Comparison of ENCODE assay signal across 7 mouse cellular contexts in the genomic region with DNA sequence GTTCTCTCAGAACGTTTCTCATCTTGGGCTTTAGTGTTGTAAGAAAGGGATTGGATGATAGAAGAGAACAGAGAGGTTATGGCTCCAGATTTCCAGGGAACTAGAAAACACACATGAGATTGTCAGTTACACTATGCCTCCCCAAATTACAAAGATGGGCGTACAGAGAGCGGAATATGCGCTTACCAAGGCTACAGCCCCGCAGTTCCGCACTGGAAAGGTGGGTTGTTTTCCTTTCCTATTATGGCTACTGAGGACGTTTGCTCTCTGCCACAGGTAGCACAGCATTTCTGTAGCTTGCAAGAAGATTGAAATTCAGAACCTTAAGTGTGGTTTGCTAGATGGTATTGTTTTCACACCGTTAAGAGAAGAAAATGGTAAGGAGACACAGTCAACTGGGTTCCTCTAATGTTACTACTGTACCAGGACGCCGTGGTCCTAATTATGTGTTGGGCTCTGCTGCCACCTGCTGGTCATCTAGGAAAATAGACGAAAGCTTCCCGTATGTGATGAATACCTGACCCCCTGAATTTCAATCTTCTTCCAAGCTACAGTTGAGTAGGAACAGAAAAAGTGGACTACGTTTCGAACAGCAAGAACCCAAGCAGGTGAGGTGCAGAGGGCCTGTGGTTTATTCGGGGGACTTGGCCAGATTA. TPM values are rescaled to one million over a fixed set of nuclear protein-coding genes. Genes with fewer than 3 reads are reported as not detected.
A peak's percentile ranks its signal among the peaks of the same experiment; 100 is the strongest.
DNase-seq lines count a peak whose midpoint lies in the region; ATAC-seq and TF ChIP-seq lines count a peak whose summit lies in the region.

No protein-coding gene starts in this region.

- H3K4me3 ChIP-seq in forebrain, embryonic 10.5 days: no peak overlapping the region

- H3K9me3 ChIP-seq in forebrain, embryonic 10.5 days: no peaks in the 10 kb centered on the region

- 44% methylated on average over 15 of the region's 15 CpGs for WGBS in forebrain, embryonic 10.5 days

- peak; percentile 80 to 86 for ATAC-seq in hematopoietic stem cell, adult 5-6 weeks (replicated peaks in 1 of 2; ENCODE audit: insufficient read depth in 1 of 2, low FRiP score in 2 of 2, low TSS enrichment in 1 of 2, low read depth in 1 of 2, poor library complexity in 2 of 2, severe bottlenecking in 2 of 2)

- H3K27ac ChIP-seq in forebrain, embryonic 10.5 days: no peak overlapping the region

- H3K4me1 ChIP-seq in forebrain, embryonic 10.5 days: no peaks in the 10 kb centered on the region

- TF ChIP-seq POLR2A in brain, embryonic 14.5 days (IDR thresholded peaks at IDR 0.05; ENCODE audit: borderline replicate concordance, extremely low read depth, insufficient read depth, insufficient read length, poor library complexity, severe bottlenecking): no peak

- no peaks in the 10 kb centered on the region for H3K27me3 ChIP-seq in forebrain, embryonic 10.5 days (ENCODE audit: poor library complexity, severe bottlenecking)

- TF ChIP-seq CTCF in brain, embryonic 14.5 days (IDR thresholded peaks at IDR 0.05; ENCODE audit: borderline replicate concordance, extremely low read depth, insufficient read depth, insufficient read length): peak; percentile 82; the same call in 1 of the 2 replicates

- peak; percentile 89 for DNase-seq in NIH3T3 (ENCODE audit: low read depth)
- peak; percentile 89 for DNase-seq in brain, embryonic 14.5 days (ENCODE audit: low read depth)
- peak; percentile 77 for DNase-seq in forebrain, embryonic 10.5 days (ENCODE audit: extremely low spot score, low spot score)
- DNase-seq in layer of hippocampus, adult 8-10 months (ENCODE audit: low spot score in 2 of 2): peak; percentile 34 to 74
- peak; percentile 43 to 71 for DNase-seq in lung, postnatal 4 days
- peak; percentile 71 for DNase-seq in right cerebral cortex, postnatal 14 days

- H3K36me3 ChIP-seq in forebrain, embryonic 10.5 days (replicated peaks): no peaks in the 10 kb centered on the region

RNA-seq across cellular contexts. Expression of a gene that starts 12.0 kb away (rescaled TPM):
- not detected in 2 replicates for polyA plus RNA-seq in brain, embryonic 14.5 days (2012; rRNA removed)
- not detected in 2 replicates for polyA plus RNA-seq in forebrain, embryonic 10.5 days (2016; fragmentation: Nextera tagmentation; extraction: Ambion mirVana)
- total RNA-seq in hematopoietic stem cell, adult 5-6 weeks (2017): not detected in 2 replicates
- not detected for total RNA-seq in layer of hippocampus, adult 8-10 months (2022)

RNA-seq across cellular contexts. Expression of a gene that starts 17.5 kb away (rescaled TPM):
- not detected in 2 replicates for polyA plus RNA-seq in brain, embryonic 14.5 days (2012; rRNA removed)
- polyA plus RNA-seq in forebrain, embryonic 10.5 days (2016; fragmentation: Nextera tagmentation; extraction: Ambion mirVana): not detected in 2 replicates
- total RNA-seq in hematopoietic stem cell, adult 5-6 weeks (2017): not detected in 2 replicates
- total RNA-seq in layer of hippocampus, adult 8-10 months (2022): not detected

RNA-seq across cellular contexts. Expression of a gene that starts 58.2 kb away (rescaled TPM):
- not detected in 2 replicates for polyA plus RNA-seq in brain, embryonic 14.5 days (2012; rRNA removed)
- polyA plus RNA-seq in forebrain, embryonic 10.5 days (2016; fragmentation: Nextera tagmentation; extraction: Ambion mirVana): not detected in 2 replicates
- total RNA-seq in hematopoietic stem cell, adult 5-6 weeks (2017): not detected in 2 replicates
- total RNA-seq in layer of hippocampus, adult 8-10 months (2022): not detected
